Mouse (Mus musculus) cortical plate, adult 2 months (tissue): Measurements from ENCODE around the gene Gpr142. TPM values are rescaled to one million over a fixed set of nuclear protein-coding genes. Genes with fewer than 3 reads are reported as not detected.

Source experiments
- H3K27ac ChIP-seq: fragments of 200-500 bp; 2 replicates; pipeline ENCODE4 v1.5.1; 2012; ENCODE audit warnings: low read length, control low read depth, inconsistent platforms; ENCODE audit not compliant: insufficient read depth
- H3K4me1 ChIP-seq: fragments of 200-500 bp; 2 replicates; pipeline ENCODE4 v1.6.1; 2011; ENCODE audit warnings: low read length; ENCODE audit not compliant: control insufficient read depth, insufficient read depth
- H3K4me3 ChIP-seq: fragments of 200-500 bp; 2 replicates; pipeline ENCODE4 v1.5.1; 2011; ENCODE audit warnings: mild to moderate bottlenecking, low read length, control low read depth; ENCODE audit not compliant: insufficient read depth
- CTCF ChIP-seq: fragments of 200-500 bp; IDR thresholded peaks from 2 replicates; pipeline ENCODE4 v1.5.1; 2011; ENCODE audit warnings: mild to moderate bottlenecking, control low read depth, low read length; ENCODE audit not compliant: insufficient read depth; ENCODE audit errors: extremely low read depth
- POLR2A ChIP-seq: fragments of 200-500 bp; IDR thresholded peaks from 2 replicates; pipeline ENCODE4 v1.6.1; 2011; ENCODE audit warnings: mild to moderate bottlenecking, low read length, control low read depth; ENCODE audit not compliant: insufficient read depth; ENCODE audit errors: extremely low read depth
- polyA plus RNA-seq: library from polyadenylated mRNA; depleted of rRNA; stranded (reverse); fragments of >200 nt; gene quantifications from 2 replicates; pipeline ENCODE4 v1.2.3, GENCODE M21; 2012

The Gpr142 gene
- polyA plus RNA-seq, 1 experiment = not detected

GRCm38 (mm10) chr11:114829499-114830432 lies 31.0 kb downstream of the Gpr142 start:
- H3K4me1 ChIP-seq = no peaks in the 10 kb centered on the region
- no peak for TF ChIP-seq CTCF
- no peak for TF ChIP-seq POLR2A
- no peak overlapping the region for H3K27ac ChIP-seq
- no peak overlapping the region for H3K4me3 ChIP-seq

GRCm38 (mm10) chr11:114830433-114830773 lies 31.7 kb downstream of the Gpr142 start:
- Histone ChIP-seq H3K4me1 (no peaks in the 10 kb centered on the region), H3K27ac (no peak overlapping the region), H3K4me3 (no peak overlapping the region)
- TF ChIP-seq POLR2A (no peak), CTCF (no peak)

GRCm38 (mm10) chr11:114833166-114833565 lies 34.4 kb downstream of the Gpr142 start:
- Histone ChIP-seq H3K27ac (no peak overlapping the region), H3K4me3 (no peak overlapping the region), H3K4me1 (no peaks in the 10 kb centered on the region)
- no peak for TF ChIP-seq POLR2A
- no peak for TF ChIP-seq CTCF

- no peak for TF ChIP-seq CTCF
- no peak for TF ChIP-seq POLR2A
- Histone ChIP-seq H3K27ac (no peak overlapping the region), H3K4me3 (no peak overlapping the region), H3K4me1 (no peaks in the 10 kb centered on the region)
These were observed 45.2 kb downstream of the Gpr142 start for GRCm38 (mm10) chr11:114843818-114844463.

GRCm38 (mm10) chr11:114844464-114845220 lies 45.9 kb downstream of the Gpr142 start:
- no peak overlapping the region for H3K27ac ChIP-seq
- TF ChIP-seq CTCF (no peak), POLR2A (no peak)
- H3K4me3 ChIP-seq = no peak overlapping the region
- no peaks in the 10 kb centered on the region for H3K4me1 ChIP-seq

- Histone ChIP-seq H3K4me1 (no peaks in the 10 kb centered on the region), H3K4me3 (no peak overlapping the region), H3K27ac (no peak overlapping the region)
- TF ChIP-seq CTCF = no peak
- TF ChIP-seq POLR2A = no peak
These were observed 47.6 kb downstream of the Gpr142 start for GRCm38 (mm10) chr11:114846336-114846735.

GRCm38 (mm10) chr11:114847008-114847407 lies 48.3 kb downstream of the Gpr142 start:
- no peak overlapping the region for H3K27ac ChIP-seq
- no peak overlapping the region for H3K4me3 ChIP-seq
- TF ChIP-seq POLR2A (no peak), CTCF (no peak)
- H3K4me1 ChIP-seq = no peaks in the 10 kb centered on the region

GRCm38 (mm10) chr11:114849572-114849971 lies 50.8 kb downstream of the Gpr142 start:
- no peak for TF ChIP-seq CTCF
- TF ChIP-seq POLR2A = no peak
- H3K27ac ChIP-seq = no peak overlapping the region
- H3K4me3 ChIP-seq = no peak overlapping the region
- H3K4me1 ChIP-seq = no peaks in the 10 kb centered on the region

- Histone ChIP-seq H3K4me1 (no peaks in the 10 kb centered on the region), H3K27ac (no peak overlapping the region), H3K4me3 (no peak overlapping the region)
- TF ChIP-seq CTCF = no peak
- TF ChIP-seq POLR2A = no peak
These were observed 51.3 kb downstream of the Gpr142 start for GRCm38 (mm10) chr11:114850066-114850451.
